Mouse (Mus musculus): ENCODE measurements at regions not wholly inside any gene's neighbourhood (a gene's known extent, or its start where the extent isn't known, plus 50 kb on each side); places are given as distances from the start of the nearest gene placed in this dataset.

DNA sequence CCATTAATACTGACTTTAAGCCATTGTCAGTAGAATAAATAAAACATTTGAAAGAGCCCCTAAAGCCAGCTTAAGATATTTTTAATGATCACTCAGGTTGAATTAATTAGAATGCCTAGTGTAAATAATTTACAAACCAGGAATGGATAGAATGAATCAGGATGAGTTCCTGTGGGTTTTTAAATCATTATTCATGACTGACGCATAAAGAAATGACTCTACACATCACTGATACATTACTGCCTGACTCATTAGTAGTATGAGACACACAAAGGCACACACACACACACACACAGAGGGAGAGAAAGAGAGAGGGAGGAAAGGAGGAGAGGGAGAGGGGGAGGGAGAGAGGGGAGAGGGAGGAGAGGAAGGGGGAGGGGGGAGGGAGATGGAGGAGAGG lies 612.0 kb downstream of the Ipmk start:
- Histone ChIP-seq H3K4me3 (ENCODE audit: low read depth, low read length) (no peak overlapping the region), H3K9me3 (ENCODE audit: control insufficient read depth, low read length) (no peaks in the 10 kb centered on the region), H3K27ac (ENCODE audit: low read depth, low read length) (no peak overlapping the region), H3K27me3 (ENCODE audit: control insufficient read depth, insufficient read depth, low read length) (no peaks in the 10 kb centered on the region), H3K9ac (ENCODE audit: low read length) (no peak overlapping the region), H3K4me2 (ENCODE audit: low read depth, low read length, severe bottlenecking) (no peak overlapping the region), H3K4me1 (replicated peaks; ENCODE audit: control insufficient read depth, insufficient read depth, low read length) (no peaks in the 10 kb centered on the region), H3K36me3 (ENCODE audit: control insufficient read depth, insufficient read depth, low read length) (no peaks in the 10 kb centered on the region)
- DNase-seq (ENCODE audit: low spot score) (no peak), ATAC-seq (replicated peaks; ENCODE audit: low FRiP score) (no peak)
- 86% methylated on average over 1 of the region's 1 CpGs for WGBS

DNA sequence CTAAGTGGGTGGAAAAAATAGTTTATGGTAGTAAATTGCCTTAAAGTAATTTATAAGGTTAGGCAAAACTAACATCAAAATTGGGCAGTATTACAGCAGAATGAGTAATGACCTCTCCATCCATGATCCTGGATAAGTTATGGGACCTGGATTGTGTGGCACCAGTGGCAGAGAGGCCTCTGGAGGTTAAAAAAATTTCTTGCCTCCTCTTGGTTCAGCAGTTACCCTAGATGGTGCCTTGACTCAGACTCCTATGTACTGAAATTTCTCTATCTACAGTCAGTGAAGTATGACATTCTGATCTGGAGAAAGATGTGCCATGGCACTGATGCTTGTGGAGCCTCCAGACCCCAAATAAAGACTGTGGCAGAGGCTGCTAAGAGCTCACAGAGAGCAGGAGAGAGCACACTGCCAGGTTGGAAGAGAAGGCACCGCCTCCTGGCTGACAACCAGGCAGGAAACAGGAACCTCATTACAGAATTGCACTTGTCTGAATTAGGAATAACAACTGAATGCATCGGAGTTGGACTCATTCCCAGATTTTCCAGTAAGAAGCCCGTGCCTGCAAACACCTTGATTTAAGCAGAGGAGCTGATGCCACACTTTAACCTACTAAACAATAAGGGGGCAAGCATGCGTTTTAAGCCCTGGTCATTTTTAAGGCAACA lies 613.0 kb downstream of the Ipmk start:
- Histone ChIP-seq H3K4me3 (ENCODE audit: low read depth, low read length) (no peak overlapping the region), H3K27ac (ENCODE audit: low read depth, low read length) (no peak overlapping the region), H3K4me2 (ENCODE audit: low read depth, low read length, severe bottlenecking) (no peak overlapping the region), H3K27me3 (ENCODE audit: control insufficient read depth, insufficient read depth, low read length) (no peaks in the 10 kb centered on the region), H3K4me1 (replicated peaks; ENCODE audit: control insufficient read depth, insufficient read depth, low read length) (no peaks in the 10 kb centered on the region), H3K9me3 (ENCODE audit: control insufficient read depth, low read length) (no peaks in the 10 kb centered on the region), H3K36me3 (ENCODE audit: control insufficient read depth, insufficient read depth, low read length) (no peaks in the 10 kb centered on the region), H3K9ac (ENCODE audit: low read length) (no peak overlapping the region)
- ATAC-seq (replicated peaks; ENCODE audit: low FRiP score) (no peak), DNase-seq (ENCODE audit: low spot score) (no peak)
- 78% methylated on average over 4 of the region's 4 CpGs for WGBS

DNA sequence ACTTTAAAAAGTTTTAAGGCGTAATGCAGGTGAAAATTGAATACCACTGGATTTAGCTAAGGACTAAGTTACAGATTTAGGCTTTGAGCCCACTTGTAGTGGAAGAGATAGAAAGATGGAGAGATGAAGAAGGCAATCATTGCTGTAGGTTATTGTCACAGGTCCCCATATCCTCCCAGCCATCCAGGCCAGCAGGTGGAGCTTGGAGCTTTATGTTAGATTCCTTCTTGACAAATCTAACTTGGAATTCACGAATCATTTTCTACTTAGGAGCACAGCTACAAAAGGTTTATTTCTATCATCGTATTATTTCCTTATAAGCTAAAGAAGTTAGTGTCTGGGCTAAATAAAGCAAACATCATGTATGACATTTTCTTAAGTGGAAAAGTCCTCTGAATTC lies 630.5 kb downstream of the Ipmk start:
- 87% methylated on average over 3 of the region's 3 CpGs for WGBS
- Histone ChIP-seq H3K9ac (ENCODE audit: low read length) (no peak overlapping the region), H3K4me1 (replicated peaks; ENCODE audit: control insufficient read depth, insufficient read depth, low read length) (no peaks in the 10 kb centered on the region), H3K36me3 (ENCODE audit: control insufficient read depth, insufficient read depth, low read length) (no peaks in the 10 kb centered on the region), H3K27ac (ENCODE audit: low read depth, low read length) (no peak overlapping the region), H3K4me3 (ENCODE audit: low read depth, low read length) (no peak overlapping the region), H3K9me3 (ENCODE audit: control insufficient read depth, low read length) (no peaks in the 10 kb centered on the region), H3K27me3 (ENCODE audit: control insufficient read depth, insufficient read depth, low read length) (no peaks in the 10 kb centered on the region), H3K4me2 (ENCODE audit: low read depth, low read length, severe bottlenecking) (no peak overlapping the region)
- ATAC-seq (replicated peaks; ENCODE audit: low FRiP score): no peak
- DNase-seq (ENCODE audit: low spot score): no peak

DNA sequence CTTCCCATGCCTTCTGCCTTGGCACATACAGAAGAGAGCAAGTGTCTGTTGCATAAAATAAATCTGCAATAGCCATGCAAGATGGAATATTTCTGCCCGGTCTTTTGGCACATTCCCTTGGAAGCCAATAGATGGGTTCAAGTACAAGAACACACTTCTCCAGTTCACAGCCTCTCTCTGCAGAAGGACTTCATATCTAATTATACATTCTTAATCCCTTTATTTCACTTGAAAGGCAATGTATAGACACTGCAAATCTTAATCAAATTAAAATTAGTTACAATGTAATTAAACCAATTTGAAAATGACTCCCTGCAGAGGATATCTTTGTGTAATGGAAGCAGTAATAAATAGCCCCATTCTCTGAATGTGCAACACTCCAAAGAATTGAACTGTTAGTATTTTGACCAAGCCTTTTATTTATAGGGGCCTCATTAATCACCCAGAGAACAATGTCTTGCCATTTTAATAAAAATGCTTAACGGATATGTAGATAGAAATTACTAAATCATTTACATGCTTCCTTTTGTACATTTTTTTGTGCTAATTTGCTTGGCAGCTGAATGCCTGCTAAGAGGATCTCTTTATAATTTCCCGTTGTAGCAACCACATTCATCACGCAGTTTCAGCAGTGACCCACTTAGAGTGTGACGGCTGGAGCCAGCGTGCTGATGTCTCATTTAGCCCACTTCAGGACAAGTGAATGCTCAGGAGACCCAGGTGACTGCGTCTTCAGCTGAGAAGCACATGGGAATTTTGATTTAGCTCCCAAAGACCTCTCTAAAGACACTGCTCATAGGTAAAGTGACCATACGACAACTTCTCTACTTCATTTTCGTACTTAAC lies 651.5 kb upstream of the Zwint start:
- H3K27ac ChIP-seq (ENCODE audit: low read depth, low read length): no peak overlapping the region
- no peak overlapping the region for H3K4me2 ChIP-seq (ENCODE audit: low read depth, low read length, severe bottlenecking)
- no peak overlapping the region for H3K9ac ChIP-seq (ENCODE audit: low read length)
- ATAC-seq (replicated peaks; ENCODE audit: low FRiP score): peak; percentile 18; the same call in 1 of the 2 replicates
- no peaks in the 10 kb centered on the region for H3K9me3 ChIP-seq (ENCODE audit: control insufficient read depth, low read length)
- no peak overlapping the region for H3K4me3 ChIP-seq (ENCODE audit: low read depth, low read length)
- H3K36me3 ChIP-seq (ENCODE audit: control insufficient read depth, insufficient read depth, low read length): no peaks in the 10 kb centered on the region
- DNase-seq (ENCODE audit: low spot score): no peak
- no peaks in the 10 kb centered on the region for H3K4me1 ChIP-seq (replicated peaks; ENCODE audit: control insufficient read depth, insufficient read depth, low read length)
- no peaks in the 10 kb centered on the region for H3K27me3 ChIP-seq (ENCODE audit: control insufficient read depth, insufficient read depth, low read length)
- 68% methylated on average over 9 of the region's 9 CpGs for WGBS

Data from forebrain, embryonic 11.5 days (tissue).